Mouse (Mus musculus) urinary bladder, postnatal 10 days (tissue): Measurements from ENCODE around the gene Gabre.

ENCODE experiments used
- DNase-seq: peaks from one replicate; pipeline ENCODE4 v3.0.0; 2022; ENCODE audit warnings: low spot score

Gene Gabre

DNA sequence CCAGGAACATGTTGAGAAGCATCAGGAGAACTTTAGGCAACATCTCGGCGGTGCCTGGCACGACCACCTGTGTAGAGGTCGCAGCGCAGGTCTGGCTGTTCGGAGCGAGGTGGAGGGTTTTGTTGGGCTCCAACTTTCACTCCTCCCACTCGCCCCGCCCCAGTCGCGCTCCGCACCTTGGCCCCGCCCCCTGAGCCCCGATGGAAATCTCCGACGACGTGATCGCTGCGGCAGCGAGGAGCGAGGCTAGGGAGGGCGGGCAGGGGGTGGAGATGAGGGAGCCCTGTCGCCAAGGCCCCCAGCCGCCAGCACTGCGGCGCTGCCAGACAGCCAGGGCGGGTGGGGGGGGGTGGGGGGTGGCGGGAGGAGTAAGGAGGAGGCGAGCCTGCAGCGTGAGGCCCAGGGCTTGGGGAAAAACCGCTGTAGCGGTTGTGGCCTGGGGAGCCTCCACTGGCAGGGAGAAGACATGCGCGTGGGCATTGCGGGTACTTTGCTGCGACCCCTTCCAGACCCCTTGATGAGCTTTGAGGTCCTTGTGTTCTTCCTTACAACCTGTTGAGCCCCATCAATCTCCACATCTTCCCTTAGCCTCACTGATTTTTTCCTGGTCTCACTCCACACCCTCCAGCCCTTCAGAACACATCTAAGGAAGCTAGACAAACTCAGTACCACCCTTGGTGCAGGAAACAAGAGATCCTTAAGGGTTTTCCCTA is at the start of gene Gabre:
Gene Gabre (minus strand): TSS at position 145 of the 713 bp plus-strand sequence.
- DNase-seq, result peak; percentile 8

DNA sequence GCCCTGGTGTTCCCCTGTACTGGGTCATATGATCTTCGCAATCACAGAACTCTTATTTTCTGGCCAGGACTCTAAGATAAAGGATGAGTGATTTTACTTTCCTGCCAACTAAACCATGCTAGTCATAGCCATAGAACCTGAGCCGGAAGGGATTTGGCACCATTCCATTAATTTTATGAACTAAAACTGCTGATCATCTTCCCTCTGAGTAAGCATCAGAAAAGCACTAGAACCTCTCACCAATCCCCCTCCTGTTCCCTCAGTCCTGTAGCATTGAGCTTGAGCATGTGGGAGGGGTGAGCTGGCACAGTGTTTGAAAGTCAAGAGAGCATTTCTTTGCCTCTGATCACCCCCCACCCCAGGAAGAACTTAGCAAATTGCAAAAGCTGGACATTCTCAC is 23.2 kb upstream of the Gabre start:
- DNase-seq, result no peak

DNA sequence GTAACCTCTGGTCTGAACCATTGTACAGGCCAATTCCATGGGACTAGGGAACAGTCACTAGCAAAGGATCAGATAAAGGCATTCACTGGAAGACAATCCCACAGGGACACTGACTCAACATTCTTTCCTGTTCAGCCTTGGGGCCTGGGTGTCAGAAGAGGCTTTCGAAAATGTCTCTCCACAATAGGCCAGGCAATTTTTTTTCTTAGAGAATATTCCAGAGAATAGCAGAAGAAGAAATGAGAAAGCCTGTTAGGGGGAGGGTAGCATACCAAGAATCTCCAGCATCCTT is 715 bp upstream of the Gabre start:
- no peak for DNase-seq

DNA sequence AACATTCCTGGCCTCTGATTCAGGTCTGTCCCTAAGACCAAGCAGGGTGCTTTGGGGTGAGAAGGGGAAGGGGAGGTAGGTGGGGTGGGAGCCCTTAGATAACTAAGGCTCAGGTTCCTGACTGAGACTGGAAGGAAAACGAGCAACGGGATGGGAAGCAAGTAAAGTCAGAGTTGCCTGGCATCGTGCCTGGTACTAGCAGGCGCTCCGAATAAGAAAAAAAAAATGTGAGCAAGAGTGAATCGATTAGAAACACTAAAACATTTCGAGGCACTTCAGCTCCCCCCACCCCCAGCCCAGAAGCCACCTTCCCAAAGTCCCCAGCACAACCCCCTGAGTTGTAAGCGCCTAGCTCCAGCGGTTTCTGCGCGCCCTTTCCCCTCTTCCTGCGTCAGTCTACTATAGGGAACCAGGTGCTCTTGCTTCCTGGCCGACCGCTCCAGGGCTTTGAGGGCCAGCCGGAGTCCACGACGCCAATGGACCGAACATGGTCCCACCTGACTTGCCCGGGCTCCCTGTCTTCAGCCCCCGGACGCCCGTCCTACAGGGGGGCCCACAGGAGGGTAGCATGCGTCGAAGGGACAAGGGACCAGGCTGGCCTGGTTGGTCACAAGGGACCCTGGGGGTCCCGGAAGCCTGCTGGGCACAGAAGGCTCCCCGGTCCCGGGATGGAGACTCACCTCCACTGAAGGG is 491 bp downstream of the Gabre start:
- no peak for DNase-seq

DNA sequence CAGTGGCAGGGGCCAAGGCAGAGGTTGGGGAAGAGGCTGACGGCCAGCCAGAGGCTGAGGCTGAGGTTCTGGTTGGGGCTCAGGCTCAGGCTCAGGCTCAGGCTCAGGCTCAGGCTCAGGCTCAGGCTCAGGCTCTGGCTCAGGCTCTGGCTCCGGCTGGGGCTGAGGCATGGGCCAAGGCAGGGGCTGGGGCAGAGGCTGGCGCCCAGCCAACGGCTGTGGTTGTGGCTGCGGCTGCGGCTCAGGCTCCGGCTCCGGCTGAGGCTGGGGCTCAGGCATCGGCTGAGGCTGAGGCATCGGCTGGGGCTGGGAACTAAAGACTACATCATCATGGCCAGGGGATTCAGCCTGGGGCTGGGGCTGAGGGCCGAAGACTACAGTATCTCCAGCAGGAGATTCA is 4.0 kb downstream of the Gabre start:
- peak; percentile 9 for DNase-seq

DNA sequence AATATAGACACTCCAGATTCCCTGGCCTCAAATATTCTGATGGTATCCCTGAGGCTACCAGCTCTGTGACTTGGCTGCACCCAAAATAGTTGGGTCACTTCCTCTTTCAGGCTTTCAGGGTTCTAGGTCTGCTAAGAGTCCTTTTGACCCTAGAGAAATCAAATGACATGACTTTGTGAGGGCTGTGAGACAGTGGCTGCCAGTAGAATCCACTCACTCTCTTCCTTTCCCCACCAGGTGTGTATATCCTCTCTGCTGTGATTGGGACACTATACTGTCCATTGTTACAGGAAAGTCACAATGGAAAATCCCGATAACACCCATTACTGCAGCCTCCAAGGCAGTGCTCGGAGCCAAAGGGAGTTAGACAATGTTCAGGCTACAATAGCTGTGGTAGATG is 52.9 kb downstream of the Gabre start, which contains the start of gene Magea4:
Gene Magea4 (plus strand): TSS at position 301 of the 400 bp plus-strand sequence.
- no peak for DNase-seq
